Mouse (Mus musculus) CH12.LX (cell line): ENCODE results near the gene Scamp5. TPM values are rescaled to one million over a fixed set of nuclear protein-coding genes. Genes with fewer than 3 reads are reported as not detected.

Source experiments
- DNase-seq: peaks from one replicate; pipeline ENCODE4 v3.0.0-alpha.2; 2013; ENCODE audit errors: extremely low read depth
- H3K27ac ChIP-seq: 2 replicates; pipeline ENCODE4 v1.5.1; 2012; ENCODE audit warnings: low read depth, mild to moderate bottlenecking, control low read depth, moderate library complexity; ENCODE audit not compliant: insufficient read depth
- H3K27me3 ChIP-seq: replicated peaks from 2 replicates; pipeline ENCODE3; 2012; ENCODE audit warnings: inconsistent platforms
- H3K36me3 ChIP-seq, 2 experiments: replicated peaks in 1 of 2; 2 replicates each; pipeline versions ENCODE3 to v1.6.1; 2012; ENCODE audit warnings: inconsistent platforms in 1 of 2, low read length in 1 of 2, mild to moderate bottlenecking in 1 of 2, mixed read lengths in 1 of 2, moderate library complexity in 1 of 2; ENCODE audit not compliant: control insufficient read depth in 1 of 2, insufficient read depth in 1 of 2
- H3K4me1 ChIP-seq, 2 experiments: 2 replicates each; pipeline ENCODE4 v1.6.1; 2012; ENCODE audit warnings: inconsistent platforms in 1 of 2, moderate library complexity in 1 of 2; ENCODE audit not compliant: insufficient read depth in 2 of 2, control insufficient read depth in 1 of 2
- H3K4me2 ChIP-seq: 2 replicates; pipeline ENCODE4 v1.6.1; 2012; ENCODE audit warnings: low read depth, mild to moderate bottlenecking, control low read depth; ENCODE audit not compliant: poor library complexity, insufficient read depth, severe bottlenecking
- H3K4me3 ChIP-seq, 3 experiments: fragments of 150-350 bp in 1 of 3; sonication (generic) in 1 of 3; replicated peaks in 1 of 3; 2 replicates each; pipeline versions ENCODE3 to v1.5.1; 2011 to 2012; ENCODE audit warnings: low read depth in 2 of 3, low read length in 2 of 3, mild to moderate bottlenecking in 2 of 3, moderate library complexity in 2 of 3, control low read depth in 1 of 3, improper control_type of control experiment in 1 of 3, inconsistent platforms in 1 of 3, mixed read lengths in 1 of 3; ENCODE audit not compliant: poor library complexity in 1 of 3
- H3K79me2 ChIP-seq: replicated peaks from 2 replicates; pipeline ENCODE4 v1.6.1; 2012; ENCODE audit warnings: mild to moderate bottlenecking, moderate library complexity; ENCODE audit not compliant: control insufficient read depth, poor library complexity, insufficient read depth, severe bottlenecking; ENCODE audit errors: extremely low read depth
- H3K9ac ChIP-seq: 2 replicates; pipeline ENCODE4 v1.6.1; 2012; ENCODE audit warnings: low read depth, mild to moderate bottlenecking, control low read depth, moderate library complexity; ENCODE audit not compliant: insufficient read depth
- H3K9me3 ChIP-seq: replicated peaks from 2 replicates; pipeline ENCODE3; 2012; ENCODE audit warnings: low read length, inconsistent platforms, mixed read lengths
- CHD2 ChIP-seq: IDR thresholded peaks from 2 replicates; pipeline ENCODE4 v1.6.1; 2011; ENCODE audit warnings: low read length, improper control_type of control experiment
- CTCF ChIP-seq, 2 experiments: IDR thresholded peaks in 1 of 2; conservative IDR thresholded peaks in 1 of 2; 2 replicates each; pipeline ENCODE4 v1.5.1; 2011 to 2012; ENCODE audit warnings: low read depth in 2 of 2, low read length in 2 of 2, improper control_type of control experiment in 1 of 2, inconsistent platforms in 1 of 2, mild to moderate bottlenecking in 1 of 2, moderate library complexity in 1 of 2
- E2F4 ChIP-seq: IDR thresholded peaks from 2 replicates; pipeline ENCODE4 v1.6.1; 2011; ENCODE audit warnings: low read depth, low read length, improper control_type of control experiment; ENCODE audit not compliant: insufficient replicate concordance
- ELF1 ChIP-seq: IDR thresholded peaks from 2 replicates; pipeline ENCODE4 v1.6.1; 2014; ENCODE audit warnings: low read depth, mild to moderate bottlenecking, inconsistent platforms, low read length, improper control_type of control experiment
- GABPA ChIP-seq: IDR thresholded peaks from 2 replicates; pipeline ENCODE4 v1.6.1; 2012; ENCODE audit warnings: low read depth, low read length, improper control_type of control experiment, inconsistent platforms; ENCODE audit not compliant: insufficient replicate concordance
- KAT2A ChIP-seq: IDR thresholded peaks from 2 replicates; pipeline ENCODE4 v1.6.1; 2012; ENCODE audit warnings: low read length, improper control_type of control experiment, inconsistent platforms; ENCODE audit not compliant: insufficient replicate concordance
- MAX ChIP-seq: IDR thresholded peaks from 2 replicates; pipeline ENCODE4 v1.6.1; 2011; ENCODE audit warnings: low read length, improper control_type of control experiment
- NRF1 ChIP-seq: IDR thresholded peaks from 2 replicates; pipeline ENCODE4 v1.6.1; 2014; ENCODE audit warnings: low read depth, mild to moderate bottlenecking, inconsistent platforms, low read length, improper control_type of control experiment, moderate library complexity
- PAX5 ChIP-seq: IDR thresholded peaks from 2 replicates; pipeline ENCODE4 v1.6.1; 2012; ENCODE audit warnings: low read length, inconsistent platforms, mixed read lengths
- POLR2AphosphoS2 ChIP-seq: IDR thresholded peaks from 2 replicates; pipeline ENCODE4 v1.6.1; 2011; ENCODE audit warnings: low read depth, low read length, improper control_type of control experiment
- RCOR1 ChIP-seq: conservative IDR thresholded peaks from 2 replicates; pipeline ENCODE4 v1.6.1; 2012; ENCODE audit warnings: low read depth, mild to moderate bottlenecking, inconsistent platforms, low read length, improper control_type of control experiment
- SMC3 ChIP-seq: IDR thresholded peaks from 2 replicates; pipeline ENCODE4 v1.6.1; 2011; ENCODE audit warnings: low read depth, low read length, improper control_type of control experiment
- TCF12 ChIP-seq: IDR thresholded peaks from 2 replicates; pipeline ENCODE4 v1.6.1; 2014; ENCODE audit warnings: low read depth, mild to moderate bottlenecking, inconsistent platforms, low read length, improper control_type of control experiment
- UBTF ChIP-seq: IDR thresholded peaks from 2 replicates; pipeline ENCODE4 v1.6.1; 2012; ENCODE audit warnings: low read depth, mild to moderate bottlenecking, inconsistent platforms, low read length, improper control_type of control experiment, moderate library complexity
- USF1 ChIP-seq: IDR thresholded peaks from 2 replicates; pipeline ENCODE4 v1.6.1; 2014; ENCODE audit warnings: low read depth, mild to moderate bottlenecking, inconsistent platforms, low read length, improper control_type of control experiment
- ZC3H11A ChIP-seq: IDR thresholded peaks from 2 replicates; pipeline ENCODE4 v1.6.1; 2012; ENCODE audit warnings: low read depth, mild to moderate bottlenecking, inconsistent platforms, low read length, improper control_type of control experiment
- dilution Hi-C: fragments of 300-500 bp; cut with MboI; formaldehyde crosslinking; loops from 2 replicates; pipeline ENCODE4 v1.14.3; 2020; ENCODE audit warnings: low sequenced_read_pairs; ENCODE audit not compliant: extremely low pct_unique_long_range_greater_than_20kb, extremely low pct_ligation_motif_present
- in situ Hi-C: fragments of 300-500 bp; cut with MboI; formaldehyde crosslinking; loops from 3 replicates; pipeline ENCODE4 v1.14.3; 2019; ENCODE audit warnings: low sequenced_read_pairs, low pct_ligation_motif_present, low pct_unique_long_range_greater_than_20kb, mixed read lengths
- polyA plus RNA-seq: library from polyadenylated mRNA; unstranded; fragments of >175 nt; gene quantifications from 2 replicates; pipeline ENCODE4 v1.2.1, GENCODE M21; 2012; ENCODE audit warnings: low read depth; ENCODE audit not compliant: insufficient read length
- total RNA-seq, 2 experiments: library from RNA; depleted of rRNA; stranded (reverse); fragments of 300-350 nt in 1 of 2; fragments of >200 nt in 1 of 2; gene quantifications; 2 replicates each; pipeline ENCODE4 v1.2.3; 2012 to 2014

Gene Scamp5
- total and polyA plus RNA-seq, 3 experiments = 0.34 to 2.1 (median 0.99) TPM

DNA sequence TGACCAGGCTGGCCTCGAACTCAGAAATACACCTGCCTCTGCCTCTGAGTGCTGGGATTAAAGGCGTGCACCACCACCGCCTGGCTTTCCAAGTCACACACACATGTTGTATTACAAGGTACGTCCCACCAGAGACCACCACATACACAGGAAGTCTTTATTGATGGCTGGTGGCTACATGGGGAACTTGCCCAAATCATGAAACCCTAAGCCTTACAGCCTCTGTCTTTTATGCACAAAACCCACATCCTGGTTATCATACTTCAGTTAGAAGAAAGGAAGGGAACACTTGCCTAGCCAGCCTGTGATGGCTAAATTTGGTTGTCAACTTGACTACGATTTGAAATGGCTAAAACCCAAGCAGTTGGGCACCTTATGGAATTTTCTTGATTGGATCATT is 63.8 kb downstream of the Scamp5 start:
- TF ChIP-seq PAX5 = no peak
- no peak for TF ChIP-seq CHD2
- TF ChIP-seq CTCF (conservative IDR thresholded peaks at IDR 0.05 in 1 of 2, IDR thresholded peaks at IDR 0.05 in 1 of 2; ENCODE audit: low read depth in 2 of 2, low read length in 2 of 2) = no peak
- no peak for TF ChIP-seq GABPA
- no peak for DNase-seq
- no peak overlapping the region for H3K9ac ChIP-seq
- H3K79me2 ChIP-seq = no peaks in the 10 kb centered on the region
- in situ Hi-C loops = no loop called here
- dilution Hi-C loops = no loop called here
- no peaks in the 10 kb centered on the region for H3K4me1 ChIP-seq
- peaks cover 14% of the 10 kb centered on the region for H3K9me3 ChIP-seq
- no peaks in the 10 kb centered on the region for H3K27me3 ChIP-seq
- no peaks in the 10 kb centered on the region for H3K36me3 ChIP-seq
- H3K27ac ChIP-seq = no peak overlapping the region
- H3K4me2 ChIP-seq = no peak overlapping the region
- H3K4me3 ChIP-seq = no peak overlapping the region

- Histone ChIP-seq H3K4me1 (no peaks in the 10 kb centered on the region), H3K27me3 (no peaks in the 10 kb centered on the region), H3K4me2 (no peak overlapping the region)
- TF ChIP-seq ELF1 (no peak), TCF12 (no peak), E2F4 (no peak)
- TF ChIP-seq, all 38 proteins: peak for 0
- H3K36me3 ChIP-seq = no peaks in the 10 kb centered on the region
- H3K9me3 ChIP-seq = peaks cover 16% of the 10 kb centered on the region
- H3K79me2 ChIP-seq = no peaks in the 10 kb centered on the region
- H3K9ac ChIP-seq = no peak overlapping the region
- no peak overlapping the region for H3K27ac ChIP-seq
- in situ Hi-C loops (no loop called here), dilution Hi-C loops (no loop called here)
- no peak for DNase-seq
- no peak overlapping the region for H3K4me3 ChIP-seq
These were observed 65.3 kb downstream of the Scamp5 start for GRCm38 (mm10) chr9:57402318-57403251.

- Histone ChIP-seq H3K9me3 (peaks cover 16% of the 10 kb centered on the region), H3K9ac (no peak overlapping the region), H3K27ac (no peak overlapping the region), H3K4me2 (no peak overlapping the region), H3K27me3 (no peaks in the 10 kb centered on the region), H3K79me2 (no peaks in the 10 kb centered on the region), H3K4me1 (no peaks in the 10 kb centered on the region), H3K36me3 (no peaks in the 10 kb centered on the region), H3K4me3 (no peak overlapping the region)
- no peak for DNase-seq
- dilution Hi-C loops = no loop called here
- in situ Hi-C loops = no loop called here
- no peak for TF ChIP-seq USF1
- TF ChIP-seq SMC3 = no peak
- TF ChIP-seq MAX = no peak
- no peak for TF ChIP-seq CHD2
- no peak for TF ChIP-seq ZC3H11A
- TF ChIP-seq CTCF (conservative IDR thresholded peaks at IDR 0.05 in 1 of 2, IDR thresholded peaks at IDR 0.05 in 1 of 2; ENCODE audit: low read depth in 2 of 2, low read length in 2 of 2) = no peak
- no peak for TF ChIP-seq PAX5
- no peak for TF ChIP-seq KAT2A
- no peak for TF ChIP-seq GABPA
- TF ChIP-seq UBTF = no peak
- no peak for TF ChIP-seq NRF1
- TF ChIP-seq RCOR1 = no peak
- TF ChIP-seq TCF12 = no peak
- no peak for TF ChIP-seq POLR2AphosphoS2
These were observed 69.1 kb downstream of the Scamp5 start for GRCm38 (mm10) chr9:57398773-57399172.
